Mouse (Mus musculus): ENCODE results near the gene Snx11. TPM values are rescaled to one million over a fixed set of nuclear protein-coding genes. Genes with fewer than 3 reads are reported as not detected.
"Not testable (repeated sequence)": the region's sequence is repeated elsewhere in the genome, so short reads cannot be mapped to it uniquely, and the experiment has no call there.

Gene Snx11
- polyA plus RNA-seq, 1 experiment from 2014 or later = 17.6 TPM

DNA sequence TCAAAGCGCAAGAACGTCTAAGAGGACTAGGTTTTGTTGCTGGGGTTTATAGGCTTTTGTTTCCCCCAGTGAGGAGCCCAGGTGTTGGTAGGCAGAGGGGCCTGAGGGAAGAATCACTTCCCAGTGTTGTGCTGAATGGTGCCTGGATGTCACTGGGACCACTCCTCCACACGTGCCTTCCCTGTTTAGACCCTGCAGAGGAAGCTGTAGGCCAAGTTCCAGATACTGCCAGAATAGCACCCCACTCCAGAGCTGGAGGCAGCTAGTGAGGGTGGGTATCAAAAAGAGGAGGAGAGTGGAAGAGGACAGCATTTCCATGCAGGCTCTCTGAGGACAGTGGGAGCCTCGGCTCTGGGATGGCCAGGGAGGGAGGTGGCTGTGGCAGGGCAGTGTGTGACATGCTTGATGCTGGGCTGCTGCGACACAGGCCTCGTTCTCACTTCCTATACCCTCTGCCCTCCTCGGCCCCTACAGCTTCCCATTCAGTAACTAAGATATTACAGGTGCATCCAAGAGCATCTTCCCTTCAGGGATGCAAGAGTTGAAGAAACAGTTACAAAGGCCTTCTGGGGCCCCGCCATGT is 40.9 kb upstream of the Snx11 start:
- Histone ChIP-seq H3K9ac (ENCODE audit: low read length) (no peak overlapping the region), H3K27ac (ENCODE audit: low read depth, low read length) (no peak overlapping the region), H3K4me1 (ENCODE audit: control insufficient read depth, insufficient read depth, low read length) (peaks cover under 1% of the 10 kb centered on the region), H3K9me3 (replicated peaks; ENCODE audit: control insufficient read depth, low read length) (no peaks in the 10 kb centered on the region), H3K36me3 (ENCODE audit: control insufficient read depth, insufficient read depth, low read length) (peaks cover 93% of the 10 kb centered on the region), H3K4me2 (ENCODE audit: low read length) (no peak overlapping the region), H3K27me3 (replicated peaks; ENCODE audit: control insufficient read depth, insufficient read depth, low read length) (no peaks in the 10 kb centered on the region), H3K4me3 (ENCODE audit: low read depth, low read length) (no peak overlapping the region)
- no peak for ATAC-seq
- DNase-seq (ENCODE audit: low spot score) = no peak
- 80% methylated on average over 8 of the region's 8 CpGs for WGBS

DNA sequence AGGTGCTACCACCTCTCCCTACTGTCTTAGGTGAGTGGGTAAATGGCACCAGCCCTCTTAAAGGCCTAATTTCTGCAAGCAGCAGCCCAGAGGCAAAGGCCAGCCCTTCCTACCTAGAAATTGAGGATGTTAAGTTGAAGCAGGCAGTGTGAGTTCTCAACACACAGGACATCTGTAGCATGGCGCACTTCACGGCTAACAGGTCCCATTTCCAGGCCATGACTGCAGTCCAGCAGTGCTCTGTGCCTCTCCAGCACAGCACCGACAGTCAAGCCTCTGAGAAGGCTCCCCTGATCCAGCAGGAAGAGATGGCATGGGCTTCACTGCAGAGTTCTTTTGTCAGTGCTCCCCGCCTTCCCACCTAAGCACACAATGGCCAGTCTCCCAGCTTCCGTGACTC is 39.6 kb upstream of the Snx11 start:
- H3K4me2 ChIP-seq (ENCODE audit: low read length) = no peak overlapping the region
- H3K27ac ChIP-seq (ENCODE audit: low read depth, low read length) = no peak overlapping the region
- no peak for ATAC-seq
- H3K4me1 ChIP-seq (ENCODE audit: control insufficient read depth, insufficient read depth, low read length) = no peaks in the 10 kb centered on the region
- peaks cover 96% of the 10 kb centered on the region for H3K36me3 ChIP-seq (ENCODE audit: control insufficient read depth, insufficient read depth, low read length)
- 53% methylated on average over 5 of the region's 5 CpGs for WGBS
- no peak overlapping the region for H3K9ac ChIP-seq (ENCODE audit: low read length)
- no peaks in the 10 kb centered on the region for H3K27me3 ChIP-seq (replicated peaks; ENCODE audit: control insufficient read depth, insufficient read depth, low read length)
- no peak overlapping the region for H3K4me3 ChIP-seq (ENCODE audit: low read depth, low read length)
- no peaks in the 10 kb centered on the region for H3K9me3 ChIP-seq (replicated peaks; ENCODE audit: control insufficient read depth, low read length)
- DNase-seq (ENCODE audit: low spot score) = no peak

DNA sequence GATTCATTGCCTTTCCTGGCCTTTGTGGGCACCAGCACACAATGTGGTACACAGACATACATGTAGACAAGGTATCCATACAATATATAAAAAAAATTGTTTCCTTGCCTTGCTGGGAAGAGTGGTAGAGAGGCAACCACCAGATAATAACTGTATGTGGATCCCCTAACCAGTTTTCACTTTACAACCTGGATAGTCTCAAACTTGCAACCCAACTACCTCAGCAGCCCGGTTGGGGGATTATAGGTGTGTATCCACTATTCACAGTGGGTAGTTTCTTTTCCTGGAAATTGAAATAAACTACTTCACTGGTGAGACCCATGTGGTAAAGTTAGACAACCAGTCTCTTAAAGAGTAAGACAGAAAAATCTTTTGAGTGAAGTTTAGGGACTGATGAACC is 39.1 kb upstream of the Snx11 start:
- H3K36me3 ChIP-seq (ENCODE audit: control insufficient read depth, insufficient read depth, low read length) = peaks cover 96% of the 10 kb centered on the region
- no peak overlapping the region for H3K4me3 ChIP-seq (ENCODE audit: low read depth, low read length)
- H3K4me1 ChIP-seq (ENCODE audit: control insufficient read depth, insufficient read depth, low read length) = no peaks in the 10 kb centered on the region
- no peaks in the 10 kb centered on the region for H3K27me3 ChIP-seq (replicated peaks; ENCODE audit: control insufficient read depth, insufficient read depth, low read length)
- H3K9me3 ChIP-seq (replicated peaks; ENCODE audit: control insufficient read depth, low read length) = no peaks in the 10 kb centered on the region
- DNase-seq (ENCODE audit: low spot score) (no peak), ATAC-seq (no peak)
- WGBS = 97% methylated on average over 1 of the region's 1 CpGs
- H3K4me2 ChIP-seq (ENCODE audit: low read length) = no peak overlapping the region
- no peak overlapping the region for H3K27ac ChIP-seq (ENCODE audit: low read depth, low read length)
- no peak overlapping the region for H3K9ac ChIP-seq (ENCODE audit: low read length)

DNA sequence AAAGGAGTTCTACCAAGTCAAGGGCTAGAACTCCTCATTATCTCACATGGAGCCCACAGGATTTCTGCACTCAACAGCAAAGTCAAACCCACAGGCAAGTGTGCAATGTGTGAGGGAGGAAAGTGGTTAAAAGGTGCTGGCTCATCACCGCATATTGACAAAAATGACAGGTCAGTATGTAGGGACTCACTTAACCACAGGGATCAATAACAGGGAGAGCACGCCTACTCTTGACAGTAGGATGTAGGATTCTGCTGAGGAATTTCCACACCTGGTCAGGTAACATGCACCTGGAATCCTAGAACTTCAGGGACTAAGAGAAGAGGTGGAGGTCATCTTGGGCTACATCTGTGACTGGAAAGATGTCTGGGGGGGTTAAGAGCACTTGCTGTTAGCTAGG is 38.5 kb upstream of the Snx11 start:
- H3K27ac ChIP-seq (ENCODE audit: low read depth, low read length) = no peak overlapping the region
- no peak for DNase-seq (ENCODE audit: low spot score)
- H3K9ac ChIP-seq (ENCODE audit: low read length) = no peak overlapping the region
- no peak for ATAC-seq
- H3K4me3 ChIP-seq (ENCODE audit: low read depth, low read length) = no peak overlapping the region
- no peaks in the 10 kb centered on the region for H3K4me1 ChIP-seq (ENCODE audit: control insufficient read depth, insufficient read depth, low read length)
- 100% methylated on average over 2 of the region's 2 CpGs for WGBS
- H3K27me3 ChIP-seq (replicated peaks; ENCODE audit: control insufficient read depth, insufficient read depth, low read length) = no peaks in the 10 kb centered on the region
- H3K36me3 ChIP-seq (ENCODE audit: control insufficient read depth, insufficient read depth, low read length) = peaks cover 96% of the 10 kb centered on the region
- H3K4me2 ChIP-seq (ENCODE audit: low read length) = no peak overlapping the region
- no peaks in the 10 kb centered on the region for H3K9me3 ChIP-seq (replicated peaks; ENCODE audit: control insufficient read depth, low read length)

DNA sequence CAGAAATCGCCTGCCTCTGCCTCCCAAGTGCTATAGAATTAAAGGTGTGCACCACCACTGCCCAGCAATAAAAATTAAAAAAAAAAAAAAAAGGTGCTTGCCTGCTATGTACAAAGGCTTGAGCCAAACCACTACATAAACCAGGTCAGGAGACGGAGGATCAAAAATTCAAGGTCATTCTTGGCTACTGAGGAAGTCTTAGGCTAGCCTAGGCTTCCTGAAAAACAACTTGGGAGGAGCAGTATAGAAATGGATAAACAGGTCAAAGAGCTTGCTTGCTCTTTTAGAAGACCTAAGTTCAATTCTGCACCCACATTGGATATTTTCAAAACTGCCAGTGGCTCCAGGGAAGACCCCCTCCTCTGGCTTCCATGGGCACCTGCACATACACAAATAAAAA is 37.1 kb upstream of the Snx11 start:
- Histone ChIP-seq H3K4me2 (ENCODE audit: low read length) (no peak overlapping the region), H3K4me1 (ENCODE audit: control insufficient read depth, insufficient read depth, low read length) (no peaks in the 10 kb centered on the region), H3K27me3 (replicated peaks; ENCODE audit: control insufficient read depth, insufficient read depth, low read length) (no peaks in the 10 kb centered on the region), H3K36me3 (ENCODE audit: control insufficient read depth, insufficient read depth, low read length) (peaks cover 95% of the 10 kb centered on the region), H3K9me3 (replicated peaks; ENCODE audit: control insufficient read depth, low read length) (no peaks in the 10 kb centered on the region), H3K27ac (ENCODE audit: low read depth, low read length) (no peak overlapping the region), H3K9ac (ENCODE audit: low read length) (no peak overlapping the region), H3K4me3 (ENCODE audit: low read depth, low read length) (no peak overlapping the region)
- ATAC-seq = no peak
- DNase-seq (ENCODE audit: low spot score) = no peak
- WGBS = 91% methylated on average over 2 of the region's 2 CpGs

DNA sequence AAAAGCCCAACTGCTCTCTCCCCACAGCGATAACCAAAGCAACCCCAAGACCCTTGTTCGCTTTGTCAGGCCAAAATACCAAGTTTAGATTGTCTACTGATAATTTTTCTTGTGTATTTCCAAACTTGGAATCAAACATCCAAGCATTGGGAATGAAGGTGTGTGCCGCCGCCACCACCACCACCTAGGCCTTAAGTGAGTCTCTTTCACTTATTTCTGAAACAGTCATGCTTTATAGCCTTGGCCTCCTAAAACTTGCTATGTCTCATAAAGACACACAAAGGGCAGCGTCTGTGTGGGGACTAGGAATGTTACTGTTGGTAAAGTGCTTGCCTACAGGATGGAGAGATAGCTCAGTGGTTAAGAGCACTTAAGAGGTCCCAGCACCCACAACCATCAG is 36.6 kb upstream of the Snx11 start:
- ATAC-seq (no peak), DNase-seq (ENCODE audit: low spot score) (no peak)
- no peak overlapping the region for H3K27ac ChIP-seq (ENCODE audit: low read depth, low read length)

DNA sequence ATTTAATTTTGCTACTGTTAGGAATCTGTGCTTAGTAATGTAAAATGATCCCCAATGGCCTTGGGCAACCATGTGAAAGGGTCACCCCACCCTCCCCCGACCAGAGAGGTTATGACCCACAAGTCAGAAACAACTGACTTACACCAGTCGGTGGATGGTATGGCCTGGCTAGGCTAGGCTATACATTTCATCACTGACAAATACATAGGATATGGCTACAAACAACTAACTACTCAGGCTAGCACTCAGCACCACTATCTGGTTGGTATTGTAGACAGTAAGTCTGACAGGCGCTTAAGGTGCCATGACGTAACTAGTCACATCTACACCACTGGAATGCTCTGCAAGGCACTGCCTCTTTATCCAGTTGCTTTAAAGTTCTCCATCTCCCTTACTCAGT is 36.1 kb upstream of the Snx11 start:
- DNase-seq (ENCODE audit: low spot score) (no peak), ATAC-seq (no peak)
- Histone ChIP-seq H3K9me3 (replicated peaks; ENCODE audit: control insufficient read depth, low read length) (no peaks in the 10 kb centered on the region), H3K27ac (ENCODE audit: low read depth, low read length) (no peak overlapping the region), H3K4me3 (ENCODE audit: low read depth, low read length) (no peak overlapping the region), H3K27me3 (replicated peaks; ENCODE audit: control insufficient read depth, insufficient read depth, low read length) (no peaks in the 10 kb centered on the region), H3K4me1 (ENCODE audit: control insufficient read depth, insufficient read depth, low read length) (no peaks in the 10 kb centered on the region), H3K4me2 (ENCODE audit: low read length) (no peak overlapping the region), H3K36me3 (ENCODE audit: control insufficient read depth, insufficient read depth, low read length) (peaks cover 95% of the 10 kb centered on the region), H3K9ac (ENCODE audit: low read length) (no peak overlapping the region)
- 93% methylated on average over 4 of the region's 4 CpGs for WGBS

More for the DNA sequence above, 36.6 kb upstream of the Snx11 start:
- Histone ChIP-seq H3K27me3 (replicated peaks; ENCODE audit: control insufficient read depth, insufficient read depth, low read length) (no peaks in the 10 kb centered on the region), H3K4me3 (ENCODE audit: low read depth, low read length) (no peak overlapping the region), H3K4me2 (ENCODE audit: low read length) (no peak overlapping the region), H3K9ac (ENCODE audit: low read length) (no peak overlapping the region), H3K36me3 (ENCODE audit: control insufficient read depth, insufficient read depth, low read length) (peaks cover 95% of the 10 kb centered on the region), H3K4me1 (ENCODE audit: control insufficient read depth, insufficient read depth, low read length) (no peaks in the 10 kb centered on the region), H3K9me3 (replicated peaks; ENCODE audit: control insufficient read depth, low read length) (no peaks in the 10 kb centered on the region)
- WGBS = 90% methylated on average over 5 of the region's 5 CpGs

DNA sequence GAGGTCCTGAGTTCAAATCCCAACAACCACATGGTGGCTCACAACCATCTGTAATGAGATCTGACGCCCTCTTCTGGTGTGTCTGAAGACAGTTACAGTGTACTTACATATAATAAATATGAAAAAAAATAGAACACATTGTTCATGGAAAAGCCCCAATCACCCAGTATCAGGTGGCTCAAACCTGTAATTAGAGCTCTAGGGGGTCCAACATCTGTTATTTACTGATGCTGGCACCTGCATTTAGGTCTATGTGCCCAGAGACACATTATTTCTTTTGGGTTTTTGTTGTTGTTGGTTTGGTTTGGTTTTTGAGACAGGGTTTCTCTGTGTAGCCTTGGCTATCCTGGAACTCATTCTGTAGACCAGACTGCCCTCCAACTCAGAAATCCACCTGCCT is 33.8 kb upstream of the Snx11 start:
- not testable (repeated sequence) for H3K27ac ChIP-seq (ENCODE audit: low read depth, low read length)
- H3K36me3 ChIP-seq (ENCODE audit: control insufficient read depth, insufficient read depth, low read length) = peaks cover 89% of the 10 kb centered on the region
- 65% methylated on average over 1 of the region's 1 CpGs for WGBS

DNA sequence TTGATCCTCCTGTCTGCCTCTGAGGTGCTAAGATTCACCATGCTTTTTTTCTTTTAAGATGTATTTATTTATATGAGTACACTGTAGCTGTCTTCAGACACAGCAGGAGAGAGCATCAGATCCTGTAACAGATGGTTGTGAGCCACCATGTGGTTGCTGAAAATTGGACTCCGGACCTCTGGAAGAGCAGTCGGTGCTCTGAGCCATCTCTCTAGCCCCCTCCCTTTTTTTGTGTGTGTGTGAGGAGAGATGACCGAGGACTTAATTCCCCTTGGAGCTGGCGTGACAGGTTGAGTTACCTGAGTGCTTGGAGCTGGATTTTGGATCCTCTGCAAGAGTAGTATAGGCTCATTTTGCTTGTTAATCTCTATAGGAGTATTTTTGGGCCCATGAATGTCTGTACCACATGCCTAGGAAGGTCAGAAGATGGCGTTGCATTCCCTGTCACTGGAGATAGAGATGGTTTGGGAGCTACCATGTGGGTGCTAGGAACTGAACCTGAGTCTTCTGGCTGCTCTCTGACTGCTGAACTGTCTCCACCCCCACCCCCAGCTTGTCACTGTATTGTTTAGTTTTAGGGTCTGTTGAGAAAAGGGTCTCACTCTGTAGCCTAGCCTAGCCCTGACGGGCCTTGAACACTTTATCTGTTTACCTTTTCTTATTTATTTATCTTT is 32.3 kb upstream of the Snx11 start:
- H3K27me3 ChIP-seq (replicated peaks; ENCODE audit: control insufficient read depth, insufficient read depth, low read length) = no peaks in the 10 kb centered on the region
- ATAC-seq (no peak), DNase-seq (ENCODE audit: low spot score) (no peak)
- no peak overlapping the region for H3K9ac ChIP-seq (ENCODE audit: low read length)
- H3K27ac ChIP-seq (ENCODE audit: low read depth, low read length) = no peak overlapping the region
- peaks cover 91% of the 10 kb centered on the region for H3K36me3 ChIP-seq (ENCODE audit: control insufficient read depth, insufficient read depth, low read length)
- H3K4me3 ChIP-seq (ENCODE audit: low read depth, low read length) = no peak overlapping the region
- no peaks in the 10 kb centered on the region for H3K9me3 ChIP-seq (replicated peaks; ENCODE audit: control insufficient read depth, low read length)
- WGBS = 96% methylated on average over 6 of the region's 6 CpGs
- no peak overlapping the region for H3K4me2 ChIP-seq (ENCODE audit: low read length)
- no peaks in the 10 kb centered on the region for H3K4me1 ChIP-seq (ENCODE audit: control insufficient read depth, insufficient read depth, low read length)

More for the DNA sequence above, 33.8 kb upstream of the Snx11 start:
- H3K4me1 ChIP-seq (ENCODE audit: control insufficient read depth, insufficient read depth, low read length); H3K9me3 ChIP-seq (replicated peaks; ENCODE audit: control insufficient read depth, low read length); H3K27me3 ChIP-seq (replicated peaks; ENCODE audit: control insufficient read depth, insufficient read depth, low read length); H3K9ac ChIP-seq (ENCODE audit: low read length); H3K4me3 ChIP-seq (ENCODE audit: low read depth, low read length); ATAC-seq; DNase-seq (ENCODE audit: low spot score); H3K4me2 ChIP-seq (ENCODE audit: low read length): not testable (repeated sequence)
